Mouse (Mus musculus) ES-E14 (cell line): ENCODE data around the gene Hist1h4j.
"Not testable (repeated sequence)": the region's sequence is repeated elsewhere in the genome, so short reads cannot be mapped to it uniquely, and the experiment has no call there.

Source experiments
- HCFC1 ChIP-seq: IDR thresholded peaks from 2 replicates; pipeline ENCODE4 v1.6.1; 2012; ENCODE audit warnings: low read length, inconsistent platforms, borderline replicate concordance; ENCODE audit not compliant: insufficient read depth
- MAFK ChIP-seq: IDR thresholded peaks from 2 replicates; pipeline ENCODE4 v1.6.1; 2014; ENCODE audit warnings: mild to moderate bottlenecking, low read depth, low read length, inconsistent platforms; ENCODE audit not compliant: insufficient read depth
- ZC3H11A ChIP-seq: IDR thresholded peaks from 2 replicates; pipeline ENCODE4 v1.6.1; 2012; ENCODE audit warnings: low read depth, mild to moderate bottlenecking, inconsistent platforms, low read length, borderline replicate concordance
- ZNF384 ChIP-seq: IDR thresholded peaks from 2 replicates; pipeline ENCODE4 v1.6.1; 2012; ENCODE audit warnings: low read depth, low read length, inconsistent platforms

DNA sequence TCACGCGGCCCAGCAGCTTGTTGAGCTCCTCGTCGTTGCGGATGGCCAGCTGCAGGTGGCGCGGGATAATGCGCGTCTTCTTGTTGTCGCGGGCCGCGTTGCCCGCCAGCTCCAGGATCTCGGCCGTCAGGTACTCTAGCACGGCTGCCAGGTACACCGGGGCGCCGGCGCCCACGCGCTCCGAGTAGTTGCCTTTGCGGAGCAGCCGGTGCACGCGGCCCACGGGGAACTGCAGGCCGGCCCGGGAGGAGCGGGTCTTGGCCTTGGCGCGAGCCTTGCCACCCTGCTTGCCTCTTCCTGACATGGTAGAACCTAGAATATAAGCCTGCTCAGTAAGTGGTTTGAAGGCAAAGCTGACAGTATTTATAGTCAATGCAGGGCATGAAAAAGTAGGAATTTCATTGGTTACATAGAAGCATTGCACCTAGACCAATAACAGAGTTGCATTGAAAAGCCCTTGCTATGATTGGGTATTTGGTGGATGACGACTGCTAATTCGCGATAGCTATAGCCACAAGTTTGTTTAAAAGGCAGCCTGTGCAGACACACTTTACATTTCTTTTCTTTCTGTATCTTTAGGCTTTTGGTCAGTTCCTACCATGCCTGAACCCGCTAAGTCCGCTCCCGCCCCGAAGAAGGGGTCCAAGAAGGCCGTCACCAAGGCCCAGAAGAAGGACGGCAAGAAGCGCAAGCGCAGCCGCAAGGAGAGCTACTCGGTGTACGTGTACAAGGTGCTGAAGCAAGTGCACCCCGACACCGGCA, 18.8 kb downstream of the Hist1h4j start, which contains the start of the genes Hist1h2ak and Hist1h2bn:
- not testable (repeated sequence) for TF ChIP-seq MAFK, HCFC1, ZNF384, ZC3H11A
